Mouse (Mus musculus) stomach, postnatal 0 days (tissue): ENCODE data around the gene Crebrf. TPM values are rescaled to one million over a fixed set of nuclear protein-coding genes. Genes with fewer than 3 reads are reported as not detected.

Experiments used
- ATAC-seq: fragments of 200-750 bp; cut with Nextera tagmentation; 2 replicates; pipeline ENCODE4 v1.8.0; 2017; ENCODE audit not compliant: low FRiP score, low TSS enrichment
- DNase-seq: peaks from one replicate; pipeline ENCODE4 v3.0.0-alpha.2; 2016; ENCODE audit warnings: low spot score
- H3K27ac ChIP-seq: fragments of 300-500 bp; sonication (generic); replicated peaks from 2 replicates; pipeline ENCODE4 v1.5.1; 2014; ENCODE audit warnings: mild to moderate bottlenecking, control low read depth
- H3K27me3 ChIP-seq: fragments of 300-500 bp; sonication (generic); 2 replicates; pipeline ENCODE4 v1.6.1; 2014; ENCODE audit warnings: low read length; ENCODE audit not compliant: control insufficient read depth, insufficient read depth
- H3K36me3 ChIP-seq: fragments of 300-500 bp; sonication (generic); 2 replicates; pipeline ENCODE4 v1.6.1; 2014; ENCODE audit warnings: low read length, mixed read lengths; ENCODE audit not compliant: control insufficient read depth, insufficient read depth
- H3K4me1 ChIP-seq: fragments of 300-500 bp; sonication (generic); replicated peaks from 2 replicates; pipeline ENCODE4 v1.6.1; 2014; ENCODE audit warnings: antibody characterized with exemption; ENCODE audit not compliant: control insufficient read depth, insufficient read depth
- H3K4me2 ChIP-seq: fragments of 300-500 bp; sonication (generic); replicated peaks from 2 replicates; pipeline ENCODE4 v1.6.1; 2014; ENCODE audit warnings: low read depth, mild to moderate bottlenecking, control low read depth, moderate library complexity
- H3K4me3 ChIP-seq: fragments of 300-500 bp; sonication (generic); 2 replicates; pipeline ENCODE4 v1.5.1; 2014; ENCODE audit warnings: low read depth, low read length, control low read depth
- H3K9ac ChIP-seq: fragments of 300-500 bp; sonication (generic); 2 replicates; pipeline ENCODE4 v1.6.1; 2014; ENCODE audit warnings: mild to moderate bottlenecking, low read length, control low read depth, mixed read lengths
- H3K9me3 ChIP-seq: fragments of 300-500 bp; sonication (generic); 2 replicates; pipeline ENCODE4 v1.6.1; 2016; ENCODE audit warnings: low read length; ENCODE audit not compliant: control insufficient read depth
- CTCF ChIP-seq: IDR thresholded peaks from 2 replicates; pipeline ENCODE4 v1.5.1; 2016; ENCODE audit warnings: antibody characterized with exemption, low read depth, mild to moderate bottlenecking, moderate library complexity
- EP300 ChIP-seq: optimal IDR thresholded peaks from 2 replicates; pipeline ENCODE3; 2016; ENCODE audit warnings: antibody characterized with exemption
- WGBS: fragments of 180-500 bp; shearing (Covaris S2); extraction: QIAGEN DNeasy Blood & Tissue Kit; methylation state at CpG from one replicate; pipeline ENCODE4 v1.1.7; 2014; 5-methylcytosine and 5-hydroxymethylcytosine counted together
- polyA plus RNA-seq: library from polyadenylated mRNA; unstranded; fragments of >200 nt; fragmentation: Nextera tagmentation; extraction: Ambion mirVana; gene quantifications from 2 replicates; pipeline ENCODE4 v1.2.1, GENCODE M21; 2015

The Crebrf gene
- polyA plus RNA-seq, 1 experiment from 2014 or later, result 9.3 TPM

GRCm38 (mm10) chr17:26719405-26719804 lies 4.0 kb downstream of the Crebrf start:
- H3K4me2 ChIP-seq, result no peak overlapping the region
- H3K27me3 ChIP-seq, result no peaks in the 10 kb centered on the region
- H3K27ac ChIP-seq, result no peak overlapping the region
- H3K36me3 ChIP-seq, result no peaks in the 10 kb centered on the region
- no peak overlapping the region for H3K9ac ChIP-seq
- no peak for DNase-seq
- H3K4me1 ChIP-seq, result no peaks in the 10 kb centered on the region
- ATAC-seq, result no peak
- TF ChIP-seq CTCF, result no peak
- TF ChIP-seq EP300, result no peak
- no peaks in the 10 kb centered on the region for H3K9me3 ChIP-seq
- H3K4me3 ChIP-seq, result no peak overlapping the region

- H3K9ac ChIP-seq, result no peak overlapping the region
- ATAC-seq (no peak), DNase-seq (no peak)
- H3K27me3 ChIP-seq, result no peaks in the 10 kb centered on the region
- H3K4me2 ChIP-seq, result no peak overlapping the region
- H3K9me3 ChIP-seq, result no peaks in the 10 kb centered on the region
- TF ChIP-seq EP300 (no peak), CTCF (no peak)
- H3K27ac ChIP-seq, result no peak overlapping the region
- no peak overlapping the region for H3K4me3 ChIP-seq
- WGBS, result 70% methylated on average over 2 of the region's 2 CpGs
- H3K4me1 ChIP-seq, result no peaks in the 10 kb centered on the region
- H3K36me3 ChIP-seq, result no peaks in the 10 kb centered on the region
Measured at GRCm38 (mm10) chr17:26721802-26722201, 6.4 kb downstream of the Crebrf start.

GRCm38 (mm10) chr17:26724790-26725189 lies 9.3 kb downstream of the Crebrf start:
- no peak for TF ChIP-seq CTCF
- Histone ChIP-seq H3K27ac (no peak overlapping the region), H3K4me2 (no peak overlapping the region), H3K4me1 (no peaks in the 10 kb centered on the region), H3K9ac (no peak overlapping the region), H3K4me3 (no peak overlapping the region), H3K9me3 (no peaks in the 10 kb centered on the region), H3K36me3 (no peaks in the 10 kb centered on the region), H3K27me3 (no peaks in the 10 kb centered on the region)
- DNase-seq, result no peak
- no peak for ATAC-seq
- 24% methylated on average over 1 of the region's 1 CpGs for WGBS

DNA sequence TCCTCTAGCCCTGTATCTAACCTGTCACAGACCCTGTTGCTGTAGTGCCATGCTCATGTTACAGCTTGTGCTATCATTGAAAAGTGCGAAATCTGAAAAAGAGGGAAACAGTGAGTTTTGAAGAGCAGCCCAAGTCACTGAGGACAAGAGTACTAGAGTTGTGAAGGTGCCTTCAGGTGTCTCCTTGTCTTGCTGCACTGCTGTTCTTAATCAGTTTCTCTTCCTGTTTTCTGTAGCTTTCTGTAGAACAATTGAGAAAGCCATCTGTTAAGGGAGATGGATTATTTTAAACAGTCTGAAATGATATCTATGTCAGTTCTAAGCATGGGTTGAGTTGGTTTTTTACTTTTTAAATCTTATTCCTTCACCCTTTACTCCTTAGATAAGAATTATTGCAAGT lies 11.2 kb downstream of the Crebrf start:
- no peak for ATAC-seq
- WGBS, result 69% methylated on average over 1 of the region's 1 CpGs

DNA sequence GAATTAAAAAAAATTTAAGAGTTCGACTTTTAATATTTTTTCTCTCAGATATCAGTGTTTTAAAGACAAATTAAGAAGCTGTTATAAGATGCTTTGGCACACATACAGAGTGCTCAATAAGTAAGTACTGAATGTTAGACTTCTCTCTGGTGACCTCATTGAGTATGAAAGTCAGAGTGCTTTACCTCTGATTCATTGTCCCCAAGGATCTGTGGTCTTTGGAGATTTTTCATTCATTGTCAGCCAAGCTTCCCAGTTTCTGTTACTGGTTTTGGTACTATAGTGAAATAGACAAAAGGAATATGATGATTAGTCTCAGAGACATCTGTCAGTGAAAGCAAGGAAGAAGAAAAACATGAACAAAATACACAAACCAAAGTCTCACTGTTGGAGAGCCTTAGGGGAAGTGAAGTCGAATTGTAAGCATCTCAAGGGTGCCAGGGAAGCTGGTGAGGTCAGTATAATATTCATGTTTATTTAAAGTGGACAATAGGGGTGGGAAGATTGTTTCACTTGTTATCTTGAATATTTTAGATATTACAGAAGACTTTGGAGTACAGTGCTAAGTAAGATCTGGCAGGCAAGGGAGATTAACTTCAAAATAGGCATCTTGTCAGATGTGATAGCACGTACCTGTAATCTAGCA lies 11.8 kb downstream of the Crebrf start:
- H3K27ac ChIP-seq, result no peak overlapping the region
- ATAC-seq, result no peak
- H3K27me3 ChIP-seq, result no peaks in the 10 kb centered on the region
- 57% methylated on average over 3 of the region's 3 CpGs for WGBS
- no peaks in the 10 kb centered on the region for H3K4me1 ChIP-seq
- H3K4me2 ChIP-seq, result no peak overlapping the region
- no peaks in the 10 kb centered on the region for H3K36me3 ChIP-seq
- H3K9me3 ChIP-seq, result no peaks in the 10 kb centered on the region
- no peak overlapping the region for H3K9ac ChIP-seq
- no peak overlapping the region for H3K4me3 ChIP-seq
- no peak for DNase-seq
- no peak for TF ChIP-seq EP300
- no peak for TF ChIP-seq CTCF

More for the DNA sequence above, 11.2 kb downstream of the Crebrf start:
- H3K9ac ChIP-seq, result no peak overlapping the region
- no peak overlapping the region for H3K27ac ChIP-seq
- no peaks in the 10 kb centered on the region for H3K9me3 ChIP-seq
- H3K4me2 ChIP-seq, result no peak overlapping the region
- no peaks in the 10 kb centered on the region for H3K36me3 ChIP-seq
- no peak for DNase-seq
- H3K4me1 ChIP-seq, result no peaks in the 10 kb centered on the region
- TF ChIP-seq CTCF, result no peak
- H3K4me3 ChIP-seq, result no peak overlapping the region
- H3K27me3 ChIP-seq, result no peaks in the 10 kb centered on the region

DNA sequence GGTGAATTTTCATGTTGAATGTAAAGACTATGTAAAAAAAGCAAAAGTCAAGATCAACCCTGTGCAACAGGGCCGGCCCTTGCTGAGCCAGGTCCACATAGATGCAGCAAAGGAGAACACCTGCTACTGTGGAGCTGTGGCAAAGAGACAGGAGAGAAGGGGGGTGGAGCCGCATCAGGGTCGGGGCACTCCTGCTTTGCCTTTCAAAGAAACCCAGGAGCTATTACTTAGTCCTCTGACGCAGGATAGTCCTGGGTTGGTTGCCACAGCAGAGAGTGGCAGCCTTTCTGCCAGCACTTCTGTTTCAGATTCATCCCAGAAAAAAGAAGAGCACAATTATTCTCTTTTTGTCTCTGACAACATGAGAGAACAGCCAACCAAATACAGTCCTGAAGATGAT lies 27.1 kb downstream of the Crebrf start:
- no peaks in the 10 kb centered on the region for H3K27me3 ChIP-seq
- no peaks in the 10 kb centered on the region for H3K4me1 ChIP-seq
- ATAC-seq (no peak), DNase-seq (no peak)
- no peaks in the 10 kb centered on the region for H3K36me3 ChIP-seq
- WGBS, result 60% methylated on average over 4 of the region's 4 CpGs
- no peak overlapping the region for H3K27ac ChIP-seq
- TF ChIP-seq CTCF (no peak), EP300 (no peak)
- H3K4me3 ChIP-seq, result no peak overlapping the region
- H3K4me2 ChIP-seq, result no peak overlapping the region
- no peaks in the 10 kb centered on the region for H3K9me3 ChIP-seq
- H3K9ac ChIP-seq, result no peak overlapping the region
